ENCODE assay signal across 17 mouse cellular contexts in genomic region chr8:120133169-120133568, GRCm38 (mm10). TPM values are rescaled to one million over a fixed set of nuclear protein-coding genes. Genes with fewer than 3 reads are reported as not detected.
DNase-seq lines count a peak whose midpoint lies in the region; ATAC-seq lines count a peak whose summit lies in the region.
"Had no signal": no experiment of that assay in that cellular context is flagged by ENCODE, and none has a peak within 500 bp of the region (broad histone marks: within the 10 kb centered on the region; RNA-seq: fewer than 3 reads in every experiment).

No protein-coding gene starts in this region.

- H3K27ac ChIP-seq in midbrain, embryonic 13.5 days = no peak overlapping the region
- H3K27ac ChIP-seq: liver, embryonic 15.5 days; neural tube, embryonic 12.5 days; stomach, embryonic 15.5 days had no signal

- no peaks in the 10 kb centered on the region for H3K27me3 ChIP-seq in midbrain, embryonic 13.5 days
- H3K27me3 ChIP-seq: neural tube, embryonic 12.5 days had no signal

- no peaks in the 10 kb centered on the region for H3K36me3 ChIP-seq in midbrain, embryonic 13.5 days
- H3K36me3 ChIP-seq: liver, embryonic 15.5 days; neural tube, embryonic 12.5 days; stomach, embryonic 15.5 days had no signal

- no peak overlapping the region for H3K4me3 ChIP-seq in midbrain, embryonic 13.5 days (replicated peaks)
- H3K4me3 ChIP-seq: liver, embryonic 15.5 days; neural tube, embryonic 12.5 days; stomach, embryonic 15.5 days had no signal

- H3K4me2 ChIP-seq in midbrain, embryonic 13.5 days (replicated peaks) = no peak overlapping the region
- H3K4me2 ChIP-seq: heart, embryonic 11.5 days; liver, embryonic 15.5 days; neural tube, embryonic 12.5 days; stomach, embryonic 15.5 days had no signal

- H3K9me3 ChIP-seq in midbrain, embryonic 13.5 days = no peaks in the 10 kb centered on the region
- H3K9me3 ChIP-seq: liver, embryonic 15.5 days; neural tube, embryonic 12.5 days; stomach, embryonic 15.5 days had no signal

- no peak for DNase-seq in cerebellum, postnatal 4 days (ENCODE audit: low spot score in 2 of 2)
- DNase-seq in brain, adult 2 months (ENCODE audit: low read depth, low spot score) = peak; percentile 98
- peak; percentile 97 for DNase-seq in cerebellum, adult 9-11 months
- DNase-seq in kidney, postnatal 10 days = peak; percentile 76
- DNase-seq in urinary bladder, postnatal 25 days (ENCODE audit: low spot score) = no peak
- DNase-seq: B cell, adult 2 months; forebrain, postnatal 0 days; heart, postnatal 4 days; thymus, postnatal 25 days had no signal

- peaks cover 21% of the 10 kb centered on the region for H3K4me1 ChIP-seq in midbrain, embryonic 13.5 days (replicated peaks)
- H3K4me1 ChIP-seq: liver, embryonic 15.5 days; neural tube, embryonic 12.5 days; stomach, embryonic 15.5 days had no signal

- WGBS in midbrain, embryonic 13.5 days = 86% methylated on average over 7 of the region's 7 CpGs

- H3K9ac ChIP-seq in midbrain, embryonic 13.5 days (replicated peaks) = no peak overlapping the region
- H3K9ac ChIP-seq: forebrain, postnatal 0 days; liver, embryonic 15.5 days; neural tube, embryonic 12.5 days; stomach, embryonic 15.5 days had no signal

- peak; percentile 82 for ATAC-seq in cerebellum, adult (ENCODE audit: insufficient number of reproducible peaks, low FRiP score, low TSS enrichment)
- no peak for ATAC-seq in midbrain, embryonic 13.5 days
- ATAC-seq: forebrain, postnatal 0 days; midbrain, embryonic 16.5 days had no signal

RNA-seq across cellular contexts. Expression of gene 6430548M08Rik, which starts 19.2 kb away (rescaled TPM):
- polyA plus RNA-seq in midbrain, embryonic 13.5 days (2015; fragmentation: Nextera tagmentation; extraction: Ambion mirVana) = 23.1 and 23.3 TPM in 2 replicates

RNA-seq across cellular contexts. Expression of gene Zdhhc7, which starts 31.9 kb away (rescaled TPM):
- 28.3 and 30.2 TPM in 2 replicates for polyA plus RNA-seq in midbrain, embryonic 13.5 days (2015; fragmentation: Nextera tagmentation; extraction: Ambion mirVana)

RNA-seq across cellular contexts. Expression of gene Fam92b, which starts 44.1 kb away (rescaled TPM):
- 2.3 and 2.4 TPM in 2 replicates for polyA plus RNA-seq in midbrain, embryonic 13.5 days (2015; fragmentation: Nextera tagmentation; extraction: Ambion mirVana)
- polyA plus RNA-seq: heart, embryonic 11.5 days; liver, embryonic 15.5 days; small intestine, adult 2 months had no signal

Comparison
In these comparisons a context has a peak if more than half of its experiments do, and no peak if none do; other contexts are left out.
1. DNase-seq: peak in brain, adult 2 months (single experiment), cerebellum, adult 9-11 months (single experiment) and kidney, postnatal 10 days (single experiment); none in cerebellum, postnatal 4 days (0 of 2) and urinary bladder, postnatal 25 days (single experiment).